Mouse (Mus musculus): Measurements from ENCODE around the gene Nsrp1.
A peak's percentile ranks its signal among the peaks of the same experiment; 100 is the strongest.

Nsrp1 gene

DNA sequence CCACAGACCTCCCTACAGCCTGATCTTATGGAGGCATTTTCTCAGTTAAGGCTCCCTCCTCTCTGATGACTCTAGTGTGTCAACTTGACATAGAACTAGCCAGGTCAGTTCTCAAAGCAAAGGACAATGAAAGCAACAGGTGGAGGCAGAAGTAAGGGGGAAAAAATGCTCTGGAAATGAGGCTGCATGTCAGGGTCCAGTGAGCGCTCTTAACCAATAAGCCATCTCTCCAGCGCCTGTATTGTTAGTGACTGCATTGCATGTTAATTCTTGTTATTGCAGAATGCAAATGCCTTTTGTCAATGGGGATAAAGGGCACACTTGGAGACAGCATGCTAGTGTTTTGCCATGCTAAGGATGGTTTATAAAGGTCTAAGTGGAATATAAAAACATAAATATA is 35.4 kb downstream of the Nsrp1 start:
- DNase-seq (ENCODE audit: low spot score): no peak

DNA sequence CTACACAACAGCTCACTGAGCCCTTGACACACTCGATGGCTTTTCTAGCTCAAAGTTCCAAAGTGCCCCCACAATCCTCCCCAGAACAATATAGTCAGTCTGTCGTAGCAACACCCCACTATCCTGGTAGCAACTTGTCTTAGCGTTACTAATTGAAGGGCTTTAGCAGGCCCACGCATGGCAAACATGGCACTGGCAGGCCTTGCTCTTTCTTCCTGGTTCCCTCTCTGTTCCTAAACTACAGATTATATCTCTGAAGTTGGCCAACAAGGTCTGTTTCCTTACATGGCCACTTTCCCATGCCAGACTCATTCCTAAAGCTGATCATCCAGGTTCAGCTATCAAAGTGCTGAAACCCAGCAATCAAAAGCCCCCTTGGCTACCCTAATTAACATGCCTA is 36.3 kb downstream of the Nsrp1 start:
- no peak for DNase-seq (ENCODE audit: low spot score)

DNA sequence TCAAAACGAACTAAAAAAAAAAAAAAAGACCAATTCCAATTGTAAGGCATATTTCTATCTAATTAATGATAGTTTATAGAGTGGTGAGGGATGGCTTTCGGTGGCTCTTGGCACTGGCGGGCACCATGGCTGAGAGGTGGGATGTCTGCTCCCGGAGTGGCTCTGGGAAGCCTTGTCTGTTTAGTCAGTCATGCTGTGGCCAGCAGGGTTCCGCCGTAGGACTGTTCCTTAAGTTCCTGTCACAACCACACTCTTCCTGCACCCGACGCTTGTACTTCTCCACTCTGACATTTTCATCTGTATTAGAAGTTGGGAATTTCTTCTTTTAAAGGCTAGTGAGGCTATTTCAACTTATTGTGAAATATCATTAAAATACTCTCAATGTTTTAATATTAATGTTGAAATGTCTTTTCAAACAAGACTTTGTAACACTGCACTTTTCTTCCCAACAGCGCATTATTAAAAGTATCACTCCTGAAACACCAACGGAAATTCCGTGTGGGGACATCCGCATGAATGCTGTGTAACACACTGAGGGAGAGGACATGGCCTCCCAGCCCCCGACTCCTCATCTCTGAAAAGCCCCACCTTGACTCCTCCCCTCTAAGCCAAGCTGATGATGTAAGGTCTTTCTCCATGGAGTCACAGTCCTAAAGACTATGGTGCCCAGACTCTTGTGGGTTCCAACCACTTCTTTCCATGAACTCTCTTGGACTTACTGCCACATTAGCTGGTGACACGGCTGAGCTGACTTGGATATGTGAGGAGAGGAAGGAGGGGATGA is 46.9 kb downstream of the Nsrp1 start:
- DNase-seq (ENCODE audit: low spot score): no peak

DNA sequence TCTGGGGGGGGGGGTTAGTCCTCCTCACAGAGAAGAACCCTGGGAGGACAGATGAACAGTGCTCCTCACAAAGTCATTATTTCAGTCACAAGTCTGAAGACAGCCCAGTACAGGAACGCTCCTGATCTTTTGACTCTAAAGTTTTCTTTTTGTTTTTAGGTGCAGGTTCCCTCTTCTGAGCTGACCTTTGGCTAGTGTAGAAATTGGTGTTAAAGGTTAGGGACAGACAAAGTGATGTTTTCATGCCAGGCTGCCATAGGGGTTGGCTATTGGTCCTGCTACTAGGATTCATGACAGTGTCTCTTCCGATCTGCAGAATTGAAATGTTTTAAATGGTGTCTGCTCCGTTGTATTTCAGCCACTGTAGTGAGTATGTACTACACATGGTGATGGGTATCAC is 50.1 kb downstream of the Nsrp1 start:
- no peak for DNase-seq (ENCODE audit: low spot score)

DNA sequence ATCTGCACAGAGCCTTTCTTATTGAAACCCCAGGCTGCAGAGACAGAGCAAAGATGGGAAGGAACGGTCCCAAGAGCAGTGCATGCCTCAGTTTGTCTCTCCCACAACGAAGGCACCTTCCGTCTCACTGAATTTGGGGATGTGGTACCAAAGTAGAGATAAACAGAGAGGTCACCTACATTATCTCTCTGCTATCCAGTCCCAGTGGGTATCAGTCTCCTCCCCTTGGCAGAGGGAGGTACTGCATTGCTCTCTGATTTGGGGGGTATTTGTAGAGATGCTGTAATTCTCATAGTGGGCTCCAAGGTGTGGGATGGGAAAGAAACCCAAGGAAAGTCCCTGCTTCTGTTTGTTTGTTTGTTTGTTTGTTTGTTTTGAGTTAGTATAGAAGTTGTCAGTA is 51.7 kb downstream of the Nsrp1 start:
- no peak for DNase-seq (ENCODE audit: low spot score)

DNA sequence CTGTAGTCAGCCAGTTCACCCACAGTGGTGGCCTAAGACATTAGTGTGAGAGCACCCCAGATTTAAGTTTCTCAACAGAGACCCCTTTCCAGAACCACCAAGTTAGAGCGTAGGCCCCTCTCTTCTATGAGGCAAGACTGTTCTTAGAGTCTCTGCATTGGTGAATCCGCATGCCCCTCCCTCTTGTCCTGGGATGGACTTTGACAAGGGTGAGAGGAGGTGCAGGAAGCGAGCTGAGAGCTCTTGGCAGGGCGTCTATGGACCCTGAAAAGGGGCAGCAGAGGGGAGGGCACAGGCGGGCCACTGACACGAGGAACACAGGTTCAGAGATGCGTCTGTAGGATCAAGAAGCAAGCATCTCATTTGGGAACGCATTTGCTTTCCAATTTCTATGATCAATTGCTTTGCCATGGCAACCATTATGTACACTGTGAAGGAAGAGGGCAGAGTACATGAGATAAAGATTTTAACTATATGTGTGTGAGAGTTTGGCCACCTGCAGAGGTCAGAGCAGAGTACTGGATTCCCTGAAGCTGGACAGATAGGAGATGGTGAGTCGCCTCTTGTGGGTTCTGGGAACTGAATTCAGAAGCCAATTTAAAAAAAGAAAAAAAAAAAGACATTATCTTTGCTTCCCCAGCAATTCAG is 56.4 kb downstream of the Nsrp1 start:
- DNase-seq (ENCODE audit: low spot score): no peak

DNA sequence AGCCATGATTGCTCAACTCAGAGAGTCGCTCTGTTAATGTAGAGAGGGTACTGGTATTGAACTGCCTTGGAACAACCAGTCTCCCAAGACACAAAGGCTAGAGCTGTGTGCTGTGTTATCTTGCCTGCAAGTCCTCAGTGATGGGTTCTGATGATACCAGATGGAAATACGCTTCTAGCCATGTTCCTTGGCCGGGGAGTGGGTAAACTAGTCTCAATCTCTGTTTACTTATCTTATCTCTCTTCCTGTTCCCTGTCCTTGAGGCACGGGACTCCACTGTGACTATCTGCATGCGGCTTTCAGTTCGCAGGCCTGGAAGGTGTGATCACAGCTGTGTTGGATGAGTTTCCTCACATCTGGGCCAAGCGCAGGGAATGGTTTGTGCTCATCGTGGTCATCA is 58.7 kb downstream of the Nsrp1 start:
- no peak for DNase-seq (ENCODE audit: low spot score)

DNA sequence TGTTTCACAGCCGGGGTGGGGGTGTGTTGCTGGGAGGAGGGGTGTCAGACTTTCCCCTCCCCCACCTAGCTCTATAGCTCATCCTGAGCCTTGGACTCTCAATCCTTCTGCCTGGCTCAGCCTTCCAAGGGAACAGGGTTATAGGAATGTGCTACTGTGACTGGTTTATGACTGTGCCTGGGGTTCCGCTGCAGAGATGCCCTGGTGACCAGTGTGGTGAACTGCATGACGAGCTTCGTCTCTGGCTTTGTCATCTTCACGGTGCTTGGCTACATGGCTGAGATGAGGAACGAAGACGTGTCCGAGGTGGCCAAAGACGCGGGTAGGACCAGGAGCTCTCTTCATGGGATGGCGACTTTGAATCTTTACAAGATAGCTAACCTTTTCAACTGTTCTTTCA is 60.2 kb downstream of the Nsrp1 start:
- no peak for DNase-seq (ENCODE audit: low spot score)

DNA sequence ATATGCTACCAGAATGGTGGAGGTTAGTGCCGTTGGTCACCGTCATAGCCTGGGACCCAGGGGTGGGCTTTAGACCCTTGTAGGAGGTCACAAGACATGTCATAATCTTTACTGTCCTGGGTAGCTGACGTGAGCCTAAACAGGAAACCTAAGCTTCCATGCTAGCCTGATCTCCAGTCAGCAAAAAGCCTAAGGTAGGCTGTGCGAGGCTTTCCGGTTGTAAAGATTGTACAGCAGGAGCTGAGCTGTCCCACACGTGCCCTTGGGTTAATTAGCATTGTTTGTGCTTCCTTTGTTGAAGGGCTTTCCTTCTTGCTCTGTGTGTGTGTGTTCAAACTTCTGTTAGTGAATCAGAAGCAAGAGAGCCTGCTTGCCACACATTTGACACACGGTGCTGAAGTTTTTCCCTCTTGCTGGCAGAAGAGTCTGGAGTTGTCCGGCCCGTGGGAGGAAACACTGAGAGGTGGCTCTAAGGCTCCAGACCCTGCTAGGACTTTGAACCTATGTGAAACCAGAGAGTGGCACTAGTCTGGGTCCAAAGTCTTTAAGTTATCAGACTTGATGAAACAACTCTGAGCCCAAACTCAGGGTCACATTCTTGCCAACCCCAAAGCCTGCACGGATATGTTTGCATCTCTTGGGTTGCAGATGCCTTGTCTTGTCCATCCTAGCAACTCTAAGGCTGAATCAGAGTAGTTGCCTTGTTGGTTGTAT is 67.3 kb downstream of the Nsrp1 start:
- no peak for DNase-seq (ENCODE audit: low spot score)

DNA sequence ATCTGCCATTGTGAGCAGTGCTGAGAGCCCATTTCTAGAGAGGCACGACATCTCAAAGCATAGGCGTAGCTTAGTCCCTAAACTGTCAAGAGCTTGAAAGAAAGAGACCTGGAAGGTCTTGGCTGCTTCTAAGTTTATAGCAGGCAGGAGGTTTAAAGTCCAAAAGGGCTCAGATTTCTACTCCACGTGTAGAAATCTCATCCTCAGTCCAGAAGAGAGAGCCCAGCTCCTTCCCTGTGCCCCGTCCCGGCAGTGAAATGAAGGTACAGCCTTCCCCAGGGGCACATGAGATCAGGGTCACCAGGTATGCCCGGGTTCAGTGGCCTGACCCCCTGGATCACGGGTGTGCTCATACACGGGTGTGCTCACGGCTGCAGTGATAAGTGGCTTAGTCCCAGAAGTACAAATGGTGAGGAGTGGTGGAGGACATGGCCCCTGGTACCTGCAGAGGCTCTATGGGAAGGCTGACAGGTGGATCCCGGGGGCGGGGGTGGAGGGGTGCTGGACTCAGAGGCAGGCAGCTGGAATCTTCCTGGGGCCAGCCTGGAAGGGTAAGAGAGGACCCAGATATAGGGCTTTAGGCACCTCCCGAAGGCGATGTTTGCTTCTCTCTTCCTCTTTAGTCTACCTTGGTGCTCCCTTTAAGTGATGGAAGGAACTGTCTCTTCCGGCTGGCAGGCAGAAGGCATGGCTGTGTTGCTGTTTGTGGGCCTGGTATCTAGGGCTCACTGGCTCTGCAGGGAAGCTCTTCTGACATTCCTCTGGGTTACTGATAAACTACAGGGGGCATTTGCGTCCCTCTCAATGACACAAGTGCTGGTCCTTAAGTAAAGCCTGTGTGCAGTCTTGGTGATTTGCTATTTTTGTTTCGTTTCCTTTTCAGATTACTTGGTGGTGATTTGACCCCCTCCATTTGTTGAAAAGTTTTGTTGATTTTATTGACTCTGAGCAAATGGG is 68.9 kb downstream of the Nsrp1 start:
- no peak for DNase-seq (ENCODE audit: low spot score)

DNA sequence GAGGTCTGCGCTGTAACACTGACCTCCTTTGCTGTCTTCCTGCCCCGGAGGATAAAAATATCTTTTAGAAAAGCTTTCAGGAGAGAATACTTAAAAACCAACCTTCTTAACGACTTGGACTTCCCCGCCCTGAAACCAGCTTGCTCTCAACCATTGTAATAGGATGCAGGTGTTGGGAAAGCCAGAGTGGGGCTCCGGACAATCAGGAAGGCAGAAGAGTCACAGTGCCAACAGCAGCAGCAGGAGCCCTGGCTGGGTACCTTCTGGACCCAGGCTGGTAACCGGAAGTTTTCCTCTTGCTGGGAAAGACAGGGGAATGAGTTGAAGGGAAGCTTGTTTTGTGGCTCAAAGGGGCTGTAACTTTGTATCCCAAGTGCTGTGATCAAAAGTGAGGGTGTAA is 71.6 kb downstream of the Nsrp1 start:
- no peak for DNase-seq (ENCODE audit: low spot score)

DNA sequence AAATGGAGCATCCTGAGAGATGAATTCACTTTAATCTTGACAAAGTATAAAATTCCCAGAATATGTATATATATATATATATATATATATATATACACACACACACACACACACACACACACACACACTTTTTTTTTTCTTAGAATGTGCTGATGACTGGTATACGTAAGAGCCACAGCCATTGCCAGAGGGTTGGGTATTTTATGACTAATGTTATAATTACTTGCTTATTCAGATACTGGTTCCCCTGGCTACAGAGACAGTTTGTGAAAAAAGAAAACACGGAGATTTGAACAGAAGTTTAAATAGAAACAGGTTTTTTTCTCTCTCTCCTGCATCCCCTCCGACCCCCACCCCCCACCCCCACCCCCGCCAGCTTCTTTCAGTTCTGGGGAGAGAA is 72.4 kb downstream of the Nsrp1 start:
- peak; percentile 30 for DNase-seq (ENCODE audit: low spot score)

DNA sequence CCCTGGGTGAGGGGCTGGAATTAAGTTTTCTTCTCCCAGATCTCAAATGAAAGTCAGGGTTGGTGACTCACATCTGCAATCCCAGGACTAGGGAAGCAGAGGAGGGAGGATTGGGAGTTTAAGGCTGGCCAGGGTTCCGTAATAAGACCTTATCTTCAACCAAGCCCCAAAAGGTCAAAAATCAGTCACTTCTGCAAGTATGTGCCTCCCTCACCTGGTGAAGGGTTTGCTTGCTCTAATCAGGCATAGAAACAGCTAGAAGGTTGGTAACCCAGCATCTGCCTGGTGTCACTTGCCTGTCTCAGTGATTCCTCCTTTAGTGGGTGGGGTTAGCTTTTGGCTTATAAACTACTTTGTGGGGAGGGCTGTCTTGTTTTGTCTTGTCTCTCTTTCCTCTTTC is 75.9 kb downstream of the Nsrp1 start:
- no peak for DNase-seq (ENCODE audit: low spot score)

DNA sequence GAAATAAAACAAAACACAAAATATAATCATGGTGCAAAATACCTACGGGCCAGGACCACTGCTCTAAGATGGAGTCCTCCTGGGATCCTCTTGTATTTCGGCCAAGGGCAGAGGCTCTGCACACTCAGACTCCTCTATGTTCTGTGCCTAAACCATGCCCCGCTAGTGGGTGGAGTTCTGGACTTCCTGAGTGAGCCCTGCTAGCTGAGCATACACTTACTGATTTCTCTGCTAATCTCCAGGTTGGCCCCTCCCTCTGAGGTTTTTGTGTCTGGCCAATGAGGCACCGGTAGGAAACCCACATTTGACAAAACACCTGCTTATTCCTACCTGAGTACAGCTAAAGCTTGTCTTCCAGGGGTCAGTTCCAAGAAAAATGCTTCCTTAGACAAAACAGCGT is 77.5 kb downstream of the Nsrp1 start:
- DNase-seq (ENCODE audit: low spot score): no peak

DNA sequence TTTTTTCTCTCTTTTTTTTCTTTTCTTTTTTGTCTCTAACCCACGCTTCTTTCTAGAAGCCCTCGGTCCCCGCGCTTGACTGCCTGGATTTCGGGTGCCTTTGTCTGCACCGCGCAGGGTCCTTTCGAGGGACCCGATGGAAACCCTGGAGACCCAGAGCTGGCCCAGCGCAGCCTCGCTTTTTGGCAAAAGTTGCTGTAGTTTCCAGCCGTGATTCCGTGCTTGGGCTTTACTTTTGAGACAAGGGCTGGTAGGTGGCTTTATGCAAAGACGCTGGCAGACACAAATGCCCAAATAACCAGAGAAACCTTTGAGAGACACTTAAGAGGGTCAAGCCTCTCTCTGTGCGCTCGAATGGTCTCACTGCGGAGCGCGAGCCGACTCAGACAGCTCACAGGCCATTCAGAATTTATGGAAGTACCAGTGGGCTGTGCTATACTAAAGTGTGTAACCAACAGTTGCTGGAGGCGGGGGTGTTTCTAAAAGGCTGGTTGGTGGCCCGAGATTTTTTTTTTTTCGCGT is 79.5 kb downstream of the Nsrp1 start:
- DNase-seq (ENCODE audit: low spot score): no peak

DNA sequence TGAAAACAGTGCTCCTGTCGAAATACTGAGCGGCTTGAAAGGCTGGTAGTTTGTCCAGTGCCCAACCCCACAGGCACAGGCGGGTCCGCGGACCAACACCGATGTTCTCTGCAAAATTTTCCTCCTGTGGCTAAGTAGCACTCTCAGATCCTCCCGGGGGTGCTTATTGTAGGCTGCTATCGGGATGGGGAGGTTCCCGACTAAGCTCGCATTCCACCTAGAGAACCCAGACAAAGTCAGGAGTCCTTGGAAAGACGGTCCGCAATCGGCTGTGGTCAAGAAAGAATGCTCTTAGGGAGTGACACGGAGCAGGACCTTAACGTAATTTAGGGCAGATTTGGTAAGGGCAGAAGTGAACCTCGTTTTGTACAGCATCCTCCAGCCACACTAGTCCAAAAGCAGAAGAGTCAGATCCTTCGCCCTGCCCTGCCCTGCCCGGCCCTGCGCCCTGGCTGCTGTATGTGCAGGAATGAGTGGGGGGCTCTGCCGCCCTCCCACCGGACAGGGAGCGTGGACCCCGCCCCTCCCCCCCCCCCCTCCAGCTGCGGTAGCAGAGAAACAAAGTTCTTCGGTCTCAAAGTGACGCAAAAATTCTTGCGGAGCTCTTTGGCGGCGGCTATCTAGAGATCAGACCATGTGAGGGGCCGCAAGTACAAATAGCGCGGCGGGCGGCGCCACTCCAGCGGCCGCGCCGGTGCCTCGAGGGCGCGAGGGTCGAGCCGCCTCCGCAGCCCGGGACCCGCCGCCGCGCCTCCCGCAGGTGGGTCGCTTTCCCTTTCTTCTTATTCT is 80.1 kb downstream of the Nsrp1 start, which contains the start of gene Slc6a4:
Gene Slc6a4 (plus strand): TSS at position 688 of the 789 bp plus-strand sequence.
- DNase-seq (ENCODE audit: low spot score): peak; percentile 21

DNA sequence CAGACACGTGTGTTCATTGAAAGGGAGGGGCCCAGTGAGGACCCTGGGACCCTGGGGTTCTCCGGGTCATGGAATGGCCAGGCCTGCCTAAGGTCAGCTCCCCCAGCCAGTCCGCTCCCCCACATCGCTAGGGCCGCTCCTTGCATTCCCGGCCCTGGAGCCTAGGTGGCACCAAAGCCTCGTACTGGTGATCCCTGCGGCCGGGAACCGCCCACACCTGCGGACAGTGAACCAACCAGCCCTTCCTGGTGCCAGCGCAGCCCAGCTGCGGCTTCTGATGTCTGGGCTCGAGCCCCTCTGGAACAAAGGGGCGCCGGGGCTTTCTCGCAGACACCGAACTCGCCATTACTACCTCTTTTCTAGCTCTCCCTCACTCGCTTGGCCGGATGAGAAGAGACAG is 80.9 kb downstream of the Nsrp1 start:
- DNase-seq (ENCODE audit: low spot score): peak; percentile 80

DNA sequence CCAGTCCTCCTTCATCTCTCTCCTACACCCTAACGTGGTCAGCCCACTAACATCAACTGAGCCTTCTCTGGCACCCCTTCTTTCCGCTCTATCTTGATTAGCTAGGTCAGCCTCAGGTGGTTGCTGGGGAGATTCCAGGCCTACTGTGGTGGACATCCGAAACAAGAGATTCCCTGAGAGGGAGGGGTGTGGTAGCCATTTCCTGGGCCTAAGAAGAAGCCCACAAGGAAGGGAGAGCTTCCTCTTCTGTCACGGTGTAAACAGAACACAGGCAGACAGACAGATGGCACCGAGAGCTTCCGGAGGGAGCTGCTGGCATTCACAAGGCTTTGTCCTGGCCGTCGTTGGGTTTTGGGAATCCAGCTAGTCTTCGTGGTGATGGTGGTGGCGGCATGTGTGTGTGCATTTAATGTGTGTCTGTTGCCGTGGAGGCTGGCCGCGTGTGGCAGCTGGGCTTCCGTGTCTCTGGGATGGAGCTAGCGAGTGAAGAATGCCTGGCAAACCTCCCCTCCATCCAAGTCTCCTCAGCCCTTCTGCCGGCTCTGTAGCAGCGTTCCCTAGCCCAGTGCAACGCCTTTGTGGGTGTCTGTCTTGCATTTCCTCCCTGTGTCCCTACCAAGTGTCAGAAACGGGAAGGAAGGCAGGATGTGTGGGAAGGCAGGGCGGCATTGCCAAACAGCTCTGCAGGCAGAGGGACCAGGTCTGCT is 82.1 kb downstream of the Nsrp1 start:
- DNase-seq (ENCODE audit: low spot score): peak; percentile 11

All from MN1 (cell line).